Comparison of ENCODE assay signal across 9 mouse cellular contexts in the genomic region with DNA sequence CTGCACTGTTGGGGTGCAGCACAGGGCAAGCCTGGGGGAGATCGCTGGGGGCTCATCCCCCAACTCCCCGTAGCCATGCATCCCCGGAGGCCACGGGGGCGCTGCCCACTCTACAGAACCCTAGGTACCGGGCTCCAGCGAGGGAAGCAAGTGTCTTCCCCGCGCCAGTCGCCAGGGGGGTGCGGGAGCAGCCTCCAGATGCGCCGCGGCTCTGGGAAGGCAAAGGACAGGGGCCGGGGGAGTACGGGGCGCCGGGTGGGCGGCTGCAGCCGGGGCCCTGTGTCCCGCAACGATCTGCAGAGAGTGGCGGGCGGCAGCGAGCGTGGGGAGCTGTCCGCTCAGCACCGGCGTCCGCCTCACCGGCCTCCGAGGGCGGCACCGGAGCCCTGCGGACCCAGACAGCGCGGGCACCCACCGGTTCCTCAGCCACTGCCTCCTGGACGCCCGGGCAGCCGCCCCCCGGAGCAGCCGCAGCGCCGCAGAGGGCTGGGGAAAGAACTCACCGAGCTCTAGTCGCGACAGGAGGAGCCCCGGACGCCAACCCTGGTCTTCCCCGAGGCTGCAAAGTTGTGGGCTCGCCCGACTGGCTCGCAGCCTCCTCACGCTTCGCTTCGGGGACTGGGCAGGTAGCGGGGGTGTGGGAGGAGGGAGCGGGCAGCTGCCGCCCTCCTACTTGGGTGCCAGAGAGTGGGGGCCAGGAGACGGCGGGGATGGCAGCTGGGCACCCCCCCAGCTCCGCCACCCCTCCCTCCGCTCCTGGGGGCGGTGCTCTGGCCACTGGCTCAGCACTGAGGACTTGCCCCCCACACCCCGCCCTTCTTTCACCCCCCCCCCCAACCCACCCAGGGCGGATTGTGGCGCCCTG. TPM values are rescaled to one million over a fixed set of nuclear protein-coding genes. Genes with fewer than 3 reads are reported as not detected.
A peak's percentile ranks its signal among the peaks of the same experiment; 100 is the strongest.
DNase-seq lines count a peak whose midpoint lies in the region; ATAC-seq and TF ChIP-seq lines count a peak whose summit lies in the region.
"Had no signal": no experiment of that assay in that cellular context is flagged by ENCODE, and none has a peak within 500 bp of the region (broad histone marks: within the 10 kb centered on the region; RNA-seq: fewer than 3 reads in every experiment).

Gene Zdhhc22 (minus strand): TSS at position 541 of the 865 bp plus-strand sequence.

- peak; percentile 82 for ATAC-seq in kidney, embryonic 16.5 days (ENCODE audit: low FRiP score, low TSS enrichment)
- ATAC-seq in neural tube, embryonic 11.5 days (ENCODE audit: insufficient read depth, low FRiP score, low TSS enrichment): peak; percentile 74

- peak within 1 kb of the TSS; percentile 43 for H3K4me2 ChIP-seq in kidney, embryonic 16.5 days (replicated peaks; ENCODE audit: low read depth, low read length)
- peak within 1 kb of the TSS; percentile 87 for H3K4me2 ChIP-seq in neural tube, embryonic 11.5 days (ENCODE audit: low read depth)
- H3K4me2 ChIP-seq: liver, embryonic 15.5 days had no signal

- 0 out of 2 replicates have a peak, but pooled peaks have one; percentile 10 for TF ChIP-seq CTCF in cortical plate, adult 2 months (IDR thresholded peaks at IDR 0.05; ENCODE audit: extremely low read depth, insufficient read depth, low read length)

- TF ChIP-seq POLR2A in cortical plate, adult 2 months (IDR thresholded peaks at IDR 0.05; ENCODE audit: extremely low read depth, insufficient read depth, low read length): peak; percentile 32; the same call in 1 of the 2 replicates

- no peaks in the 10 kb centered on the region for H3K9me3 ChIP-seq in kidney, embryonic 16.5 days (ENCODE audit: low read length)
- no peaks in the 10 kb centered on the region for H3K9me3 ChIP-seq in neural tube, embryonic 11.5 days (ENCODE audit: control insufficient read depth, low read length)
- H3K9me3 ChIP-seq: liver, embryonic 15.5 days had no signal

- H3K4me3 ChIP-seq in kidney, embryonic 16.5 days (ENCODE audit: low read length): peak within 1 kb of the TSS; percentile 20
- H3K4me3 ChIP-seq in cortical plate, adult 2 months (ENCODE audit: insufficient read depth, low read length): peak within 1 kb of the TSS; percentile 54
- H3K4me3 ChIP-seq in neural tube, embryonic 11.5 days (ENCODE audit: low read depth, low read length): peak within 1 kb of the TSS; percentile 42
- H3K4me3 ChIP-seq: liver, embryonic 15.5 days had no signal

- H3K36me3 ChIP-seq in kidney, embryonic 16.5 days (ENCODE audit: insufficient read depth, low read length): no peaks in the 10 kb centered on the region
- no peaks in the 10 kb centered on the region for H3K36me3 ChIP-seq in neural tube, embryonic 11.5 days (ENCODE audit: control insufficient read depth, insufficient read depth, low read length)
- H3K36me3 ChIP-seq: liver, embryonic 15.5 days had no signal

- WGBS in kidney, embryonic 16.5 days: 1% methylated on average over 63 of the region's 68 CpGs
- 1% methylated on average over 52 of the region's 68 CpGs for WGBS in neural tube, embryonic 11.5 days

- no peak within 1 kb of the TSS for H3K9ac ChIP-seq in kidney, embryonic 16.5 days (replicated peaks; ENCODE audit: low read length)
- H3K9ac ChIP-seq in neural tube, embryonic 11.5 days (ENCODE audit: low read length): peak within 1 kb of the TSS; percentile 60
- H3K9ac ChIP-seq: liver, embryonic 15.5 days had no signal

- no peak within 1 kb of the TSS for H3K27ac ChIP-seq in kidney, embryonic 16.5 days (ENCODE audit: low read length)
- peak within 1 kb of the TSS; percentile 76 for H3K27ac ChIP-seq in cortical plate, adult 2 months (ENCODE audit: insufficient read depth, low read length)
- H3K27ac ChIP-seq in neural tube, embryonic 11.5 days (ENCODE audit: low read depth, low read length): no peak within 1 kb of the TSS
- H3K27ac ChIP-seq: liver, embryonic 15.5 days had no signal

- no peak for DNase-seq in kidney, adult 18-20 months
- peak; percentile 59 for DNase-seq in R1 (ENCODE audit: low read depth, low spot score)
- DNase-seq in heart, postnatal 10 days: peak; percentile 50 to 56
- DNase-seq in left cerebral cortex, postnatal 4 days: peak; percentile 67
- DNase-seq in neural tube, embryonic 11.5 days (ENCODE audit: low spot score): peak; percentile 82
- no peak for DNase-seq in T-cell, adult 2 months (ENCODE audit: low spot score)

- H3K4me1 ChIP-seq in kidney, embryonic 16.5 days (ENCODE audit: insufficient read depth, low read length): peaks cover 12% of the 10 kb centered on the region
- peaks cover 9% of the 10 kb centered on the region for H3K4me1 ChIP-seq in cortical plate, adult 2 months (ENCODE audit: control insufficient read depth, insufficient read depth, low read length)
- H3K4me1 ChIP-seq in neural tube, embryonic 11.5 days (ENCODE audit: control insufficient read depth, insufficient read depth, low read length): peaks cover 7% of the 10 kb centered on the region
- H3K4me1 ChIP-seq: liver, embryonic 15.5 days had no signal

- H3K27me3 ChIP-seq in kidney, embryonic 16.5 days (ENCODE audit: insufficient read depth, low read length): peaks cover 55% of the 10 kb centered on the region
- peaks cover 41% of the 10 kb centered on the region for H3K27me3 ChIP-seq in neural tube, embryonic 11.5 days (ENCODE audit: control insufficient read depth, insufficient read depth, low read length)

- intact Hi-C loops in heart, postnatal 10 days (cut with DNase I): no loop called here
- intact Hi-C loops in left cerebral cortex, postnatal 4 days (cut with DNase I): no loop called here

RNA-seq across cellular contexts. Expression of gene Zdhhc22, which starts in this region (rescaled TPM):
- 0.14 TPM in 1 of 2 replicates, not detected in the other for polyA plus RNA-seq in kidney, embryonic 16.5 days (2015; fragmentation: Nextera tagmentation; extraction: Ambion mirVana)
- polyA plus RNA-seq in cortical plate, adult 2 months (2012; rRNA removed): 61.1 and 65.1 TPM in 2 replicates
- not detected for total RNA-seq in heart, postnatal 10 days (2021)
- total RNA-seq in left cerebral cortex, postnatal 4 days (2021): 10 to 100 TPM; 15.8 to 19.0 TPM
- 1.4 and 2.1 TPM in 2 replicates for polyA plus RNA-seq in neural tube, embryonic 11.5 days (2014; fragmentation: Nextera tagmentation; extraction: Ambion mirVana)

Comparison
In these comparisons a context has a peak if more than half of its experiments do, and no peak if none do; other contexts are left out.
1. RNA of gene Zdhhc22 (total RNA-seq): 15.8 to 19.0 TPM in left cerebral cortex, postnatal 4 days; not detected in heart, postnatal 10 days; every median in the first group is over 10 times any median in the second.
2. RNA of gene Zdhhc22 (polyA plus RNA-seq): 61.1 to 65.1 TPM in cortical plate, adult 2 months; 1.4 to 2.1 TPM in neural tube, embryonic 11.5 days and 0.14 TPM in kidney, embryonic 16.5 days; every median in the first group is over 10 times any median in the second.
3. Peak in ATAC-seq, H3K4me3 ChIP-seq and H3K4me2 ChIP-seq in kidney, embryonic 16.5 days; RNA of the gene not detected or under 1 TPM.
4. Peak in DNase-seq in heart, postnatal 10 days; RNA of the gene not detected or under 1 TPM.
5. DNase-seq: peak in R1 (single experiment), left cerebral cortex, postnatal 4 days (single experiment) and neural tube, embryonic 11.5 days (single experiment); none in kidney, adult 18-20 months (single experiment) and T-cell, adult 2 months (single experiment).
6. Peak in every context shown above with its lines, with median percentiles within 50 percentile points of each other: H3K4me3 ChIP-seq.